Mouse (Mus musculus) midbrain, embryonic 16.5 days (tissue): ENCODE data around the gene Apof. TPM values are rescaled to one million over a fixed set of nuclear protein-coding genes. Genes with fewer than 3 reads are reported as not detected.
"Not testable (repeated sequence)": the region's sequence is repeated elsewhere in the genome, so short reads cannot be mapped to it uniquely, and the experiment has no call there.

Experiments used
- ATAC-seq: fragments of 200-750 bp; cut with Nextera tagmentation; 2 replicates; pipeline ENCODE4 v1.8.0; 2017; ENCODE audit warnings: moderate TSS enrichment
- H3K27ac ChIP-seq: fragments of 300-500 bp; sonication (generic); 2 replicates; pipeline ENCODE4 v1.5.1; 2014; ENCODE audit warnings: mild to moderate bottlenecking, low read length, mixed read lengths
- H3K27me3 ChIP-seq: fragments of 300-500 bp; sonication (generic); 2 replicates; pipeline ENCODE4 v1.6.1; 2014; ENCODE audit warnings: low read depth, low read length, mixed read lengths; ENCODE audit not compliant: control insufficient read depth, insufficient read depth
- H3K36me3 ChIP-seq: fragments of 300-500 bp; sonication (generic); 2 replicates; pipeline ENCODE4 v1.6.1; 2014; ENCODE audit warnings: mild to moderate bottlenecking, low read length, moderate library complexity, mixed read lengths; ENCODE audit not compliant: control insufficient read depth, insufficient read depth
- H3K4me1 ChIP-seq: fragments of 300-500 bp; sonication (generic); 2 replicates; pipeline ENCODE4 v1.6.1; 2014; ENCODE audit warnings: mild to moderate bottlenecking, low read length, mixed read lengths; ENCODE audit not compliant: control insufficient read depth, insufficient read depth
- H3K4me2 ChIP-seq: fragments of 300-500 bp; sonication (generic); 2 replicates; pipeline ENCODE4 v1.6.1; 2014; ENCODE audit warnings: mild to moderate bottlenecking, low read length, mixed read lengths
- H3K4me3 ChIP-seq: fragments of 300-500 bp; sonication (generic); 2 replicates; pipeline ENCODE4 v1.5.1; 2014; ENCODE audit warnings: low read depth, mild to moderate bottlenecking, low read length, moderate library complexity, mixed read lengths
- H3K9ac ChIP-seq: fragments of 300-500 bp; sonication (generic); 2 replicates; pipeline ENCODE4 v1.6.1; 2014; ENCODE audit warnings: low read depth, low read length, mixed read lengths
- H3K9me3 ChIP-seq: fragments of 300-500 bp; sonication (generic); replicated peaks from 2 replicates; pipeline ENCODE4 v1.6.1; 2014; ENCODE audit warnings: mild to moderate bottlenecking, low read length, mixed read lengths; ENCODE audit not compliant: control insufficient read depth, poor library complexity, severe bottlenecking
- WGBS: fragments of 180-500 bp; shearing (Covaris S2); extraction: QIAGEN DNeasy Blood & Tissue Kit; methylation state at CpG from one replicate; pipeline ENCODE4 v1.1.7; 2014; 5-methylcytosine and 5-hydroxymethylcytosine counted together
- polyA plus RNA-seq: library from polyadenylated mRNA; unstranded; fragments of >200 nt; fragmentation: Nextera tagmentation; extraction: Ambion mirVana; gene quantifications from 2 replicates; pipeline ENCODE4 v1.2.1, GENCODE M21; 2015

Apof gene
- polyA plus RNA-seq, 1 experiment from 2014 or later, result not detected

DNA sequence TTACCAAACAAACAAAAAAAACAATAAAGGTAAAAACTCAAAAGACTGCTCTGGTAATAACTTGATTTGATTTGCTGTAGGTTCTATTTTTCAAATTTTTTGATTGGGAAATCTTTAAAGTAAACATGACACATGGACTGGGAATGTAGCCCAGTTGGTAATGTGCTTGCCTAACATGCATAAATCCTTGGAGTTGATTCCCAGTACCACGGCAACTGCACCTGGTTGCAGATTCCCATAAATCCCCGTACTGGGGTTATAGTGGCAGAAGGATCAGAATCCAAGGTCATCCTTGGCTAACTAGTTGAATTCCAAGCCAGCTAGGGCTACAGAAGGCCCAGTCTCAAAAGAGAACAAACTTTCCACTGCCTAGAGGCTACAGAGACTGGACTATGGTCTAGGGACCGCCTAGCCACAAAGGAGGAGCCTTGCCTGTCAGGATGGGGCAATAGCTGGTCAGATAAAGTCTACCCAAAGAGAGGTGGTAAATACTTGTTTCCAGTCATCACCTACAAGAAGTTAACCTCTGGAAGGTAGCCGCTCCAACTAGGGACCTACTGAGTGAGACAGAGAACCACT lies 14.7 kb upstream of the Apof start, which contains the start of gene Apon:
TSS of gene Apon (plus strand) at position 420 of the 579 bp plus-strand sequence.
- 87% methylated on average over 4 of the region's 4 CpGs for WGBS
- no peaks in the 10 kb centered on the region for H3K27me3 ChIP-seq
- no peak within 1 kb of the TSS for H3K4me3 ChIP-seq
- H3K9ac ChIP-seq, result no peak within 1 kb of the TSS
- H3K9me3 ChIP-seq, result no peaks in the 10 kb centered on the region
- H3K4me1 ChIP-seq, result no peaks in the 10 kb centered on the region
- peaks cover 13% of the 10 kb centered on the region for H3K36me3 ChIP-seq
- H3K4me2 ChIP-seq, result no peak within 1 kb of the TSS
- no peak for ATAC-seq
- H3K27ac ChIP-seq, result no peak within 1 kb of the TSS

DNA sequence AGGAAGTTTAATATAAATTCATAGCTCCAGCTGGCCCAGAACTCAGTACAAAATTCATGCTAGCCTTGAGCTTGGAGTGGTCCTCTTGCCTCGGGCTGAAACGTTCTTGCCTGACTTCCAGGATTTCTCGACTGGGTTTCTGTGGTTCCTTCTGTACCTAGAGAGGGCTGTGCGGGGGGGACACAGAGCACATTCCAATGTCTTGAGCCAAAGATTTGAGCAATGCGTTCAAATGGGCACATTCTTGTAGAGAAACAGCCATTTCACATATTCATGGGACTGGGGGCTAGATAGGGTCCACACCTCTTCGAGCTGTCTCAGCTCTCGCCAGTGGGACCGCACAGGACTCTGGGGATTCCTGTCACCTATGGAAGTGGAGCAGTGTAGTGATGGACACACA lies 12.5 kb upstream of the Apof start:
- no peak for ATAC-seq
- WGBS, result 91% methylated on average over 8 of the region's 8 CpGs
- Histone ChIP-seq H3K4me1 (no peaks in the 10 kb centered on the region), H3K36me3 (no peaks in the 10 kb centered on the region), H3K9ac (no peak overlapping the region), H3K27me3 (no peaks in the 10 kb centered on the region), H3K4me2 (no peak overlapping the region), H3K4me3 (no peak overlapping the region), H3K9me3 (no peaks in the 10 kb centered on the region), H3K27ac (no peak overlapping the region)

DNA sequence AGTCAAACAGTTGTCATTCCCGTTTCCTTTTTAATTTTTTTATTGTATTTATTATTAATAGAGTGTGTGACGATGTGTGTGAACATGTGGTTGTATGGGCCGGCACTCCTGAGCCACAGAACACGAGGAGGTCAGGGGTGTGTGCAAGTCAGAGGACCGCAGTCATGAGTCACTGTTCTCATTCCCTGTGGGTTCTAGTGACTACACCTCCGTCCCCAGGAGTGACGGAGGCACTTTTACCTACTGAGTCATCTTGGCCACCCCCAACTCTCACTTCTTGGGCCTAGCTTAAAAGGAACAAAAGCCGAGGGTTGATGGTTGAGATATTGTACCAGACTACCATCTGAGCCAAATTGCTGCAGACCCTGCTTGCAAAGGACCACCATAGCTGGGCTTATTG lies 12.1 kb upstream of the Apof start:
- Histone ChIP-seq H3K9ac (no peak overlapping the region), H3K27me3 (no peaks in the 10 kb centered on the region), H3K36me3 (no peaks in the 10 kb centered on the region), H3K4me2 (no peak overlapping the region), H3K4me3 (no peak overlapping the region), H3K27ac (no peak overlapping the region), H3K9me3 (no peaks in the 10 kb centered on the region), H3K4me1 (no peaks in the 10 kb centered on the region)
- 93% methylated on average over 8 of the region's 8 CpGs for WGBS
- no peak for ATAC-seq

DNA sequence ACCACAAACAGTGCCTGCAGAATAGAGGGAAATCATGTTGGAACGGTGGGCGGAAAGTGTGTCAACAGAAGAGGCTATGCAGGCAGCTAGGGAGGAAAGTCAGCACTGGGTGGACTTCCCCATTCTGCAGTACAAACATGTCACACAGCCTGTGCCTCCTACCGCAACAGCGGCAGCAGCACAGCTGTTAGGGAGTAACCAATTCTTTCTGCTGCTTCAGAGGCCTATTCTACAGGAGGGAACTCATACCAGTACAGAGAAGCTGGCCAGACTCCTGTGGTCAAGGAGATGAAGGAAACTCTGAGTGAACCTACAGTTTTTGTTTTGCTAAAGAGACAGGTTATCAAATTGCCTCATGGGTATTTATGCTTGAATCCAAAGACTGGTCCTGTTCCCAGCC lies 9.5 kb upstream of the Apof start:
- 91% methylated on average over 4 of the region's 4 CpGs for WGBS
- H3K4me3 ChIP-seq, result no peak overlapping the region

DNA sequence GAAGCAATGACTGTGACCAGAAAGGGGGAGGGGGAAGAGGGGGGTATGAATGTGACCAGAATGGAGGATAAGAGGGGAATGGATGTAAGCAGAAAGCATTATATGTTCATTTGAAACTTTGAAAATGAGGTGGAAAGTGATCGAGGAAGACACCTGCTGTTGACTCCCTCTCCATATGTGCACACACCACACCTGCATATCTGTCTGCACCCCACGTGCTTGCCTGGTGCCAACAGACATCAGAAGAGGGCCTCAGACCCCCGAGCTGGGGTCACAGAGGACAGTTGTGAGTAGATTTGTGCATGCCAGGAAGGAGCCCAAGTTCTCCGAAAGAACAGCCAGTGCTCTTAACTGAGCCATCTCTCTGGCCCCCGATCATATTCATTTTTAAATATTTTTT lies 8.5 kb upstream of the Apof start:
- no peaks in the 10 kb centered on the region for H3K9me3 ChIP-seq
- H3K4me2 ChIP-seq, result no peak overlapping the region
- no peaks in the 10 kb centered on the region for H3K27me3 ChIP-seq
- H3K4me3 ChIP-seq, result no peak overlapping the region
- WGBS, result 91% methylated on average over 5 of the region's 5 CpGs
- no peak for ATAC-seq
- no peak overlapping the region for H3K27ac ChIP-seq
- H3K36me3 ChIP-seq, result no peaks in the 10 kb centered on the region
- no peaks in the 10 kb centered on the region for H3K4me1 ChIP-seq
- no peak overlapping the region for H3K9ac ChIP-seq

More for the DNA sequence above, 9.5 kb upstream of the Apof start:
- Histone ChIP-seq H3K27ac (no peak overlapping the region), H3K4me2 (no peak overlapping the region), H3K4me1 (no peaks in the 10 kb centered on the region), H3K9me3 (no peaks in the 10 kb centered on the region), H3K27me3 (no peaks in the 10 kb centered on the region), H3K36me3 (no peaks in the 10 kb centered on the region), H3K9ac (no peak overlapping the region)
- ATAC-seq, result no peak

DNA sequence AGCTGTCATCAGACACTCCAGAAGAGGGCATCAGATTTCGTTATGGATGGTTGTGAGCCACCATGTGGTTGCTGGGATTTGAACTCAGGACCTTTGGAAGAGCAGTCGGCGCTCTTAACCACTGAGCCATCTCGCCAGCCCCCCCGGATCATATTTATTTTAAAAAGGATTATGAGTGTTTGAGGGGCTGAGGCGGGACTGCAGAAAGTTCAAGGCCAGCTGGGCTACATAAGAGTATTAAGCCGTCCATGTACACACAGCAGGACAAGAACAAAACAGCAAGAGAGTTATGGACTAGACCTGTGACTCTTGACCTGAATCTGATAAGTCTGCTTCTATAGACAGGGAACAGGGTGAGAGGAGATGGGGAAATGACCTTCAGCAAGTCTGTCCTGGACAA lies 8.1 kb upstream of the Apof start:
- H3K4me1 ChIP-seq, H3K27ac ChIP-seq, H3K27me3 ChIP-seq, ATAC-seq, H3K36me3 ChIP-seq, H3K4me2 ChIP-seq, H3K9ac ChIP-seq, H3K9me3 ChIP-seq, H3K4me3 ChIP-seq: not testable (repeated sequence)
- 89% methylated on average over 7 of the region's 7 CpGs for WGBS

DNA sequence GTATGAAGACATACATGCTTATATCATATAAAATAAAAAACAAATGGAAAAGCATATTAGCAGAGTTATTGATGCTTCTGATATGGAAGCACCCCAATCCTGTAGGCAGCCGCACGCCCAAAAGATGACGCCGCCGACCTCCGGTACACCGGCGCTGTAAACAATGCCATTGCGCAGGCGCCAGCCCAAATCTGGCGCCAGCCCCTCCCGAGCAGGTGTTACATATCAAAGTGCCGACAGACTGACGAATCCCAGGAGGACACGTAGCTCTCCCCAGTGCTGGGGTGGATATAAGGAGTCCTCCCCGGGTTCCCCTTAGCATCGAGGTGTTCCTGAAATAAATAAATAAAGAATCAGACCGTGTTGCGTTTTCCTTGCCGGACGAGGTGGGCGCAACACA lies 6.2 kb upstream of the Apof start:
- Histone ChIP-seq H3K27me3 (no peaks in the 10 kb centered on the region), H3K4me2 (no peak overlapping the region), H3K9me3 (no peaks in the 10 kb centered on the region), H3K4me3 (no peak overlapping the region), H3K9ac (no peak overlapping the region), H3K36me3 (no peaks in the 10 kb centered on the region), H3K4me1 (no peaks in the 10 kb centered on the region), H3K27ac (no peak overlapping the region)
- no peak for ATAC-seq
- WGBS, result 82% methylated on average over 22 of the region's 22 CpGs

DNA sequence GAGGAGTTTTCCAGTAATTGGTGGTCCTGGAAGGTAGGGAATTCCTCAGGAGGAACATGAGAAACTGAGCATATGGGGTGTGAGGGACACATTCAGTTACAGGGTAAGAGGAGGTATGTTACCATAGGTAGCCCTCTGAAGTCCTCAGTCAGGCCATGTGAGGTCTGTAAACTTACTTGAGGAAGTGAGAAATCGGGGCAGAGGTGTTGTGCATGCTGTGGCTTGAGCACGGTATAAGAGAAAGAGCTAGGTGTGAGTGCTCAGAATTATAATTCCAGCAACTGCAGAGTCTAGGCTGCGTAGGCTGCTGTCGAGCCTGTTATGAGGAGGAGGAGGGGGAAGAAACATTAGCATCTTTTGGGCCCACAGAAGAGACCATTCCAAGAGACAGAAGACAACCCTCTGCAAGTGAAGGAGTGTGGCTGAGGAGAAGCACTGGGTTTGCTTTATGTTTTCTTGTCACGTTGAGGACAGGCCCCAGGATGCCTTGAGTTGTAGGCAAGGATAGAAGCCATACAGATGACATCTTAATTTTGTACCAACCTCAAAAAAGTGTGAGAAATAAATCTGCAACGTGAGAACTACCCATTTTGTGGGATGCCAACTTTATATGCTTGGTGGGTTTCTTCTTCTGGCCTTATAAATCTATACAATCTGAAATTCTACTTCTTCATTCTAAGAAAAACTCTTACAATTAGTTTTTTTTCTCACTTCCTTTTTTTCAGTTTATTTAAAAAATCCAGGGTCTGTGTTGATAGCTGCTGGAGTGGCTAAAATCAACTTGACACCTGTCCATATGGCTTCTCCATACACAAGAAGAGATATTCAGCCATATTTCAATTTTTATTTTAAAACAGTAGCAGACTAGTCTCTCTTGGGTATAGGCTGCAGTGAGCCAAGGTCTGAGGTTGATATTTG lies 4.8 kb upstream of the Apof start:
- H3K4me3 ChIP-seq, result no peak overlapping the region
- 78% methylated on average over 6 of the region's 6 CpGs for WGBS
- no peaks in the 10 kb centered on the region for H3K36me3 ChIP-seq
- H3K4me1 ChIP-seq, result no peaks in the 10 kb centered on the region
- no peak overlapping the region for H3K9ac ChIP-seq
- H3K9me3 ChIP-seq, result no peaks in the 10 kb centered on the region
- H3K4me2 ChIP-seq, result no peak overlapping the region
- H3K27me3 ChIP-seq, result no peaks in the 10 kb centered on the region
- no peak for ATAC-seq
- no peak overlapping the region for H3K27ac ChIP-seq

DNA sequence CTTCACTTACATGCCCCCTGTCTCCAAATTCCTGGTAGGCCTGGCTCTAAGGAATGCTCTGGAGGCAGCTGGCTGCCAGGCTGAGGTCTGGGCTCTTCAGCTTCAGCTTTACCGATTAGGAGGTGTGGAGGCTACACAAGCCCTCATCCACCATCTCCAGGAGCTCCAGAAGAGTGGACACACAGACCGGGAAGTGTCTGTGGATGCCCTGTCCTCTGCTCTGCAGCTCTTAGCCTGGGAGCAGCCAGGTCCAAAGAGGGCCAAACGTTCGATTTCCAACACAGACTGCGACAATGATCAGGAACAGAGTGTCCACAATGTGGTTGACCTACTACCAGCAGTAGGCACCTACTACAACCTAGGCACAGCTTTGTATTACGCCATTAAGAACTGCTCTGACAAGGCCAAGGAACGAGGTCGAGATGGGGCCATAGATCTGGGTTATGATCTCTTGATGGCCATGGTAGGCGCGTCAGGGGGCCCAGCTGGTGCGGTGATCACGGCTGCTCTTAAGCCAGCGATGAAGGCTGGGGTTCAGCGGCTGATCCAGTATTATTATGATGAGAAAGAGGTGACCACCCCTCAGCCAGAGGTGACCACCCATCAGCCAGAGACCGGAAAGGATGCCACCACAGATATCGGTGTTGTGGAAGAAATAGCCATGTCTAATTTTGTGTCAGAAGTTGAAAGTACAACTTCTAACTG lies 887 bp downstream of the Apof start:
- H3K27me3 ChIP-seq, result no peaks in the 10 kb centered on the region
- peaks cover 3% of the 10 kb centered on the region; the same call in 1 of the 2 replicates for H3K4me1 ChIP-seq
- H3K9me3 ChIP-seq, result no peaks in the 10 kb centered on the region
- no peak overlapping the region for H3K4me2 ChIP-seq
- no peaks in the 10 kb centered on the region for H3K36me3 ChIP-seq
- 92% methylated on average over 16 of the region's 16 CpGs for WGBS
- no peak overlapping the region for H3K4me3 ChIP-seq
- ATAC-seq, result no peak
- H3K9ac ChIP-seq, result no peak overlapping the region
- no peak overlapping the region for H3K27ac ChIP-seq
